Mouse (Mus musculus) embryonic facial prominence, embryonic 13.5 days (tissue): Measurements from ENCODE around the gene Exosc7. TPM values are rescaled to one million over a fixed set of nuclear protein-coding genes. Genes with fewer than 3 reads are reported as not detected.

Source experiments
- ATAC-seq: fragments of 200-750 bp; cut with Nextera tagmentation; 2 replicates; pipeline ENCODE4 v1.8.0; 2017; ENCODE audit warnings: low read depth; ENCODE audit not compliant: insufficient number of reproducible peaks, insufficient read depth, low FRiP score, low TSS enrichment
- H3K27ac ChIP-seq: fragments of 300-500 bp; sonication (generic); 2 replicates; pipeline ENCODE4 v1.5.1; 2015; ENCODE audit warnings: moderate library complexity, mild to moderate bottlenecking, inconsistent platforms
- H3K27me3 ChIP-seq: fragments of 300-500 bp; sonication (generic); 2 replicates; pipeline ENCODE4 v1.6.1; 2015; ENCODE audit warnings: mild to moderate bottlenecking, inconsistent platforms
- H3K36me3 ChIP-seq: fragments of 300-500 bp; sonication (generic); 2 replicates; pipeline ENCODE4 v1.6.1; 2015; ENCODE audit warnings: mild to moderate bottlenecking, inconsistent platforms
- H3K4me1 ChIP-seq: fragments of 300-500 bp; sonication (generic); 2 replicates; pipeline ENCODE4 v1.6.1; 2015; ENCODE audit warnings: inconsistent platforms
- H3K4me2 ChIP-seq: fragments of 300-500 bp; sonication (generic); 2 replicates; pipeline ENCODE4 v1.6.1; 2015; ENCODE audit warnings: moderate library complexity, mild to moderate bottlenecking, inconsistent platforms
- H3K4me3 ChIP-seq: fragments of 300-500 bp; sonication (generic); 2 replicates; pipeline ENCODE4 v1.5.1; 2015; ENCODE audit warnings: mild to moderate bottlenecking, inconsistent platforms
- H3K9ac ChIP-seq: fragments of 300-500 bp; sonication (generic); 2 replicates; pipeline ENCODE4 v1.6.1; 2015; ENCODE audit warnings: mild to moderate bottlenecking, inconsistent platforms
- H3K9me3 ChIP-seq: fragments of 300-500 bp; sonication (generic); 2 replicates; pipeline ENCODE4 v1.6.1; 2016; ENCODE audit warnings: inconsistent platforms
- WGBS: fragments of 180-500 bp; shearing (Covaris S2); methylation state at CpG from one replicate; pipeline ENCODE4 v1.1.7; 2015; ENCODE audit warnings: mixed read lengths; 5-methylcytosine and 5-hydroxymethylcytosine counted together
- polyA plus RNA-seq: library from polyadenylated mRNA; unstranded; fragments of >200 nt; fragmentation: Nextera tagmentation; extraction: Ambion mirVana; gene quantifications from 2 replicates; pipeline ENCODE4 v1.2.1, GENCODE M21; 2015

Gene Exosc7
- polyA plus RNA-seq, 1 experiment from 2014 or later: 99.4 TPM

DNA sequence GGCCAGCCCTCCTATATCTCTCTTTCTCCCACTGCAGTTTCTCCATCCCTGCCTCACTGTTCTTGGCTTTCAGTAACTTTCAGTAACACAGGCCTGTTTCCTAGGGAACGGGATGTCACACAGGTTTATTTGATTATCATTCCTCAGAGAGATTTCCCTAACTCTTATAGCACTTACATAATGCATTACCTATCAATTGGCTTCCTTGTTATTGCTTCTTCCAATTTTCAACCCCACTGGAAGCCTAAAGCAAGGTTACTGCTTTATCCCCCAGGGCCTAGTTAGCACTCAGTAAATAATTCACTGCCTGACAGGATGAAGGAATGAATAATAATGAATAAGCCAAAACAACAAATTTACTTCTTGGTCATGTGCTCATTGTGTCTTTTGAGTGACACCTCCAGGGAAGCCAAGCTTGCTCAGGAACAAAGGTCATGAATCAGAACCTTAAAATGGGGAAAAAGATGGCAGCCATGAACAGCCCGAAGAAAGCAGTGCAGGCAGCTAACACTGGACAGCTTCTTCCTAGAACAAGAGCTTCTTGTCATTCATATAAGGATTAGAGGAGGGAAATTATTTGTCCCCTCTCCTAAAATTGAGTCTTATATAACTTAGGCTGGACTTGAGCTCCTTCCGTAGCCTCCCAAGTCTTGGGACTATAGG, 52.9 kb downstream of the Exosc7 start:
- 75% methylated on average over 3 of the region's 3 CpGs for whole genome bisulfite sequencing
- H3K4me3 ChIP-seq: no peak overlapping the region
- ATAC-seq: no peak
- no peak overlapping the region for H3K4me2 ChIP-seq
- H3K27me3 ChIP-seq: no peaks in the 10 kb centered on the region
- no peaks in the 10 kb centered on the region for H3K9me3 ChIP-seq
- H3K27ac ChIP-seq: no peak overlapping the region
- H3K9ac ChIP-seq: no peak overlapping the region
- H3K4me1 ChIP-seq: peaks cover 4% of the 10 kb centered on the region; the same call in 1 of the 2 replicates
- no peaks in the 10 kb centered on the region for H3K36me3 ChIP-seq

DNA sequence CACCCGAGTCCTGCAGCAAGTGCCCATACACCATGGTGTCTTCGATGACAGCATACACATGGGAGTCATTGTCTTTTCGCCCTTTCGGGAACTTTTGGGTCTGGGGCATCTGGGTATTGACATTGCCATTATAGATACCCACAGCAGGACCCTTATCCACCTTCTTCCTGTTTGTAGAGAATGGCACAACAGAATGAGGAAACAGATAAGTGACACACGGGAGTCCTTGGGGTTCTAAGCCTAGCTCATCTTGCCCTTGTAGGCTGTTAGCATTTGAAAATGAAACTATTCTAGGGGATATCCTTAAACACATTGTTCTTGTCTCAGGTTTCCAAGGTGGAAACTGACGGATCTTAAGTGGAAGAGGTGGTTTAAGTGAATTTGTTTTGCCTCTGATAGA, 60.7 kb downstream of the Exosc7 start:
- Histone ChIP-seq H3K4me1 (no peaks in the 10 kb centered on the region), H3K27me3 (no peaks in the 10 kb centered on the region), H3K9me3 (no peaks in the 10 kb centered on the region), H3K4me2 (no peak overlapping the region), H3K4me3 (no peak overlapping the region), H3K9ac (no peak overlapping the region), H3K27ac (no peak overlapping the region), H3K36me3 (no peaks in the 10 kb centered on the region)
- WGBS: 83% methylated on average over 6 of the region's 6 CpGs
- no peak for ATAC-seq

GRCm38 (mm10) chr9:123174356-123174755, 61.3 kb downstream of the Exosc7 start:
- Histone ChIP-seq H3K9ac (no peak overlapping the region), H3K27me3 (no peaks in the 10 kb centered on the region), H3K36me3 (no peaks in the 10 kb centered on the region), H3K4me3 (no peak overlapping the region), H3K9me3 (no peaks in the 10 kb centered on the region), H3K4me2 (no peak overlapping the region), H3K27ac (no peak overlapping the region), H3K4me1 (no peaks in the 10 kb centered on the region)
- 67% methylated on average over 4 of the region's 4 CpGs for WGBS
- ATAC-seq: no peak

- no peak for ATAC-seq
- no peaks in the 10 kb centered on the region for H3K27me3 ChIP-seq
- H3K4me1 ChIP-seq: no peaks in the 10 kb centered on the region
- H3K27ac ChIP-seq: no peak overlapping the region
- no peak overlapping the region for H3K9ac ChIP-seq
- no peaks in the 10 kb centered on the region for H3K9me3 ChIP-seq
- H3K4me3 ChIP-seq: no peak overlapping the region
- H3K36me3 ChIP-seq: no peaks in the 10 kb centered on the region
- WGBS: 90% methylated on average over 9 of the region's 9 CpGs
- H3K4me2 ChIP-seq: no peak overlapping the region
These were observed 64.5 kb downstream of the Exosc7 start for GRCm38 (mm10) chr9:123177380-123178048.

DNA sequence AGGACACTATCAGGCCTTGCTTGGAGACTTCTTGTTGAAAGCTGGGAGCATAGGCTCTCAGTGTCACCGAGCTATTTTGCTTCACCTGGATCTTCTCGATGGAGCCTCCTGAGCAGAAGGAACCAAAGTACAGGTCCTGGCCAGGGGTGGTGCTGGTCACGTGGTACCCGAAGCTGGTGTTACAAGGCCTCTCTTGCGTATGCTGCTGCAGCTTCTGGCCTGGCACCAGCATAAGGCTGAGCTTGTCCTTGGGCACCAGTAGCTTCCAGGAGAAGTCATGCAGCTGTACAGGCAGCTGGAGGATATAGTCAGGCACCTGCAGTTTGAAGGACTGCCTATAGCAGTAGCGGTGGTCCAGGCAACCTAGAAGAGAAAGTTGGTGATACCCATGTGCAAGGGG, 67.0 kb downstream of the Exosc7 start:
- 88% methylated on average over 6 of the region's 6 CpGs for WGBS

DNA sequence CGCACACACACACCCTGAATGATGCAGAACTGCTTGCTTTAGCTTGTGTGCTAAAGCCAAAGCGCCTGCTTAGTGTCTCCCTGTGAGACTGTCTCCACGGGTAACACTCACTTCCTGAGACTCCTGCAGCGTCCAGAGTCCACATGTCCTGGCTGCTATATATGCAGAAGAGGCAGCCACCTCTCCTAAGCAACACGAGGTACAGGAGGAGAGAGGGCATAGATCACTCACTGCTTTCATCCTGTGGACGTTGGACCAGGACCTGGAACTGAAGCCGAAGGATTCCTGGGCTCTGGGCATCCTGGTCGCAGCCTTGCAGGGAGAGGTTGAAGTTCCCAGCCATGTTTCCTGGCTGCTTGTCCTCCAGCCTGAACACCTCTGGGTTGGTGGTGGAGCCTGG, 70.2 kb downstream of the Exosc7 start:
- H3K4me2 ChIP-seq: no peak overlapping the region
- 73% methylated on average over 8 of the region's 8 CpGs for WGBS
- no peaks in the 10 kb centered on the region for H3K4me1 ChIP-seq
- no peaks in the 10 kb centered on the region for H3K27me3 ChIP-seq
- ATAC-seq: no peak
- no peak overlapping the region for H3K4me3 ChIP-seq
- H3K9ac ChIP-seq: no peak overlapping the region
- no peaks in the 10 kb centered on the region for H3K36me3 ChIP-seq
- no peaks in the 10 kb centered on the region for H3K9me3 ChIP-seq
- no peak overlapping the region for H3K27ac ChIP-seq

More for the DNA sequence above, 67.0 kb downstream of the Exosc7 start:
- no peak overlapping the region for H3K4me3 ChIP-seq
- H3K9ac ChIP-seq: no peak overlapping the region
- no peak for ATAC-seq
- H3K4me1 ChIP-seq: no peaks in the 10 kb centered on the region
- no peaks in the 10 kb centered on the region for H3K9me3 ChIP-seq
- H3K4me2 ChIP-seq: no peak overlapping the region
- no peak overlapping the region for H3K27ac ChIP-seq
- H3K36me3 ChIP-seq: no peaks in the 10 kb centered on the region
- H3K27me3 ChIP-seq: no peaks in the 10 kb centered on the region

DNA sequence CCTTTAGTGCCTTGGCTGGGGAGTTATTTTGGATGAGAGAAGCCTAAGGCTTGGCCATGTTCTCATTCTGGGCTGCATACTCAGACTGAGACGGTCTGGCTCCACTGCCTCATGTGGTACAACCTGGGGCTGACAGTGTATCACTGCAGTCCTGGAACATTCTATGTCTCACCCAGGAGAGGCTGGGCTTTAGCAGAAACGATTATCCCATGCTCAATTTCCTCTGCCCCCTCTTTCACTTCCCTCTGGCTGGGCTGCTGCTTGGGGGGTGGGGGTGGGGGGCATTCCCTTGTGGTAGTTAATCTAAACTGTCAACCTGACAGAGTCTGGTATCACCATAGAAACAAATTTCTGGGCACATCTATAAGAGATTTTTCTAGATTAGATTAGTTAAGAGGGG, 72.5 kb downstream of the Exosc7 start:
- no peaks in the 10 kb centered on the region for H3K36me3 ChIP-seq
- no peaks in the 10 kb centered on the region for H3K27me3 ChIP-seq
- WGBS: 42% methylated on average over 2 of the region's 2 CpGs
- H3K4me2 ChIP-seq: no peak overlapping the region
- H3K4me3 ChIP-seq: no peak overlapping the region
- no peaks in the 10 kb centered on the region for H3K4me1 ChIP-seq
- no peak for ATAC-seq
- no peak overlapping the region for H3K27ac ChIP-seq
- H3K9me3 ChIP-seq: no peaks in the 10 kb centered on the region
- H3K9ac ChIP-seq: no peak overlapping the region

Other genes with a start within 250 kb of the Exosc7 start
- gene Zfp445, start 247.2 kb upstream of the Exosc7 start, polyA plus RNA-seq: 78.0 and 80.8 TPM in 2 replicates
- 5.6 and 5.9 TPM in 2 replicates for gene Zkscan7, start 227.5 kb upstream of the Exosc7 start, polyA plus RNA-seq
- 23.9 and 24.5 TPM in 2 replicates for gene Zfp105, start 190.1 kb upstream of the Exosc7 start, polyA plus RNA-seq
- gene 1110059G10Rik, start 162.2 kb upstream of the Exosc7 start, polyA plus RNA-seq: 35.2 and 35.7 TPM in 2 replicates
- 70.1 and 73.7 TPM in 2 replicates for gene Kif15, start 162.2 kb upstream of the Exosc7 start, polyA plus RNA-seq
- 22.0 and 25.6 TPM in 2 replicates for gene Tmem42, start 91.9 kb upstream of the Exosc7 start, polyA plus RNA-seq
- gene Tgm4, start 78.5 kb upstream of the Exosc7 start, polyA plus RNA-seq: 0.55 and 0.59 TPM in 2 replicates
- gene Zdhhc3, start within 50 bp of the Exosc7 start, polyA plus RNA-seq: 72.1 and 74.7 TPM in 2 replicates
- 0.21 TPM in 1 of 2 replicates, not detected in the other for gene Clec3b, start 37.7 kb downstream of the Exosc7 start, polyA plus RNA-seq
- 8.3 and 9.2 TPM in 2 replicates for gene Cdcp1, start 102.8 kb downstream of the Exosc7 start, polyA plus RNA-seq
- gene Tmem158, start 147.5 kb downstream of the Exosc7 start, polyA plus RNA-seq: 7.2 and 7.8 TPM in 2 replicates